Mouse (Mus musculus) olfactory bulb, adult 2 months (tissue): Measurements from ENCODE around the gene Klhl6. TPM values are rescaled to one million over a fixed set of nuclear protein-coding genes. Genes with fewer than 3 reads are reported as not detected.

Experiments used
- H3K27ac ChIP-seq: fragments of 200-500 bp; 2 replicates; pipeline ENCODE4 v1.5.1; 2012; ENCODE audit warnings: low read depth, low read length; ENCODE audit not compliant: insufficient read depth
- H3K4me1 ChIP-seq: fragments of 200-500 bp; 2 replicates; pipeline ENCODE4 v1.6.1; 2012; ENCODE audit warnings: low read length; ENCODE audit not compliant: control insufficient read depth, insufficient read depth
- H3K4me3 ChIP-seq: fragments of 200-500 bp; 2 replicates; pipeline ENCODE4 v1.5.1; 2012; ENCODE audit warnings: mild to moderate bottlenecking, low read depth, low read length, moderate library complexity; ENCODE audit not compliant: insufficient read depth
- CTCF ChIP-seq: fragments of 200-500 bp; IDR thresholded peaks from 2 replicates; pipeline ENCODE4 v1.5.1; 2012; ENCODE audit warnings: low read depth, mild to moderate bottlenecking, low read length, moderate library complexity; ENCODE audit not compliant: insufficient read depth
- POLR2A ChIP-seq: fragments of 200-500 bp; IDR thresholded peaks from 2 replicates; pipeline ENCODE4 v1.6.1; 2012; ENCODE audit warnings: mild to moderate bottlenecking, low read depth, low read length, moderate library complexity; ENCODE audit not compliant: insufficient read depth
- WGBS: fragments of 180-500 bp; shearing (Covaris S2); methylation state at CpG from one replicate; pipeline ENCODE4 v1.1.7; 2018; 5-methylcytosine and 5-hydroxymethylcytosine counted together
- polyA plus RNA-seq: library from polyadenylated mRNA; stranded (reverse); fragments of >200 nt; gene quantifications from 2 replicates; pipeline ENCODE4 v1.2.4, GENCODE M21; 2012; ENCODE audit warnings: low replicate concordance; ENCODE audit not compliant: missing spikeins, insufficient read depth, insufficient read length

Klhl6 gene
- polyA plus RNA-seq, 1 experiment = not detected

DNA sequence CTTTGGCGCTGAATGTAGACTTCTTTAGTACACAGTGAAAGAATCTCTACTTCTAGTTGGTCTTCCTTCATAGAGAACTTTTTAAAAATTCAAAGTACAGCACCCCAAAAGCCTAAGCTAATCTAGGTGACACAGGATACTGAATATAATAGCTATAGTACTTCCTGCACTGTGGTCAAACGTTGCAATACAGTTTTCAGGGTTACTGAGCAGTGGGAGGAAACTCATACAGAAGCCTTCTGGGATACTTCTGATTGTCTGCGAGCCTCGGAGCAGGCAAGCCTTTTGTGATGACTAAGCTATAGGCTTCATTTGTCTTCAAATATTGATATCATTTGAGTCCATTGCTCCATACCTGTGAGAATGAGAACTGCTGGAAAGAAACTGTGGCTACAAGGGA, 7.4 kb downstream of the Klhl6 start:
- no peak for TF ChIP-seq CTCF
- TF ChIP-seq POLR2A = no peak
- 78% methylated on average over 4 of the region's 4 CpGs for WGBS
- Histone ChIP-seq H3K27ac (no peak overlapping the region), H3K4me3 (no peak overlapping the region), H3K4me1 (no peaks in the 10 kb centered on the region)

- TF ChIP-seq POLR2A = no peak
- no peak for TF ChIP-seq CTCF
- H3K4me3 ChIP-seq = no peak overlapping the region
- 95% methylated on average over 1 of the region's 1 CpGs for WGBS
- no peaks in the 10 kb centered on the region for H3K4me1 ChIP-seq
- H3K27ac ChIP-seq = no peak overlapping the region
These were observed 9.4 kb downstream of the Klhl6 start for GRCm38 (mm10) chr16:19973480-19973879.

DNA sequence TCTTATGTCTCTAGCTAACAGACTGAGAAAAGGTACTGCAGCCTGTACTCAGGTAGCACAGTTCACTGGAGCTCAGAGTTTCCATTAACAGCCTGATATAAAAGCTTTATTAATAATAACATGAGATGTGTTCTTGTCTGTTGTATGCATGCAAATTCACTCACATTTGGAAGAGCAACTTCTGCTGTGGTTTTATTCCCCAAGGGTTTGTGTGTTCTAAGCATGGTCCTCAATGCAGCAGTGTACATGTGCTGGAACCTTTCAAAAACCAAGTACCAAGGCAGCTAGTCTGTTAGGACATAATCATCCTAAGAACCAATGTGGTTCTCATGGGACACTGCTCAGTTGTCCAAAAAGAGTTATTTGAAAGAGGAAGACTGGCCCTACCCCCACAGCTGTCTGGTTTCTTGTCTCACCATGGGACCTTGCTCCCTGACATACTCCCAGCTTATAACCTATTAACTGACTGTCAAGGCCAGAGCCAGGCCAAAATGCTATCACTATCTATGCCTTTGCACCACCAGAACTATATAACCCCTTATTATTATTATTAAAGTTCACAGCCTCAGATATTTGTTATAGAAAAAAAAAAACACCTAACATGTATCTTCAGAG, 10.0 kb downstream of the Klhl6 start:
- TF ChIP-seq POLR2A = no peak
- no peak for TF ChIP-seq CTCF
- no peaks in the 10 kb centered on the region for H3K4me1 ChIP-seq
- no peak overlapping the region for H3K4me3 ChIP-seq
- H3K27ac ChIP-seq = no peak overlapping the region

DNA sequence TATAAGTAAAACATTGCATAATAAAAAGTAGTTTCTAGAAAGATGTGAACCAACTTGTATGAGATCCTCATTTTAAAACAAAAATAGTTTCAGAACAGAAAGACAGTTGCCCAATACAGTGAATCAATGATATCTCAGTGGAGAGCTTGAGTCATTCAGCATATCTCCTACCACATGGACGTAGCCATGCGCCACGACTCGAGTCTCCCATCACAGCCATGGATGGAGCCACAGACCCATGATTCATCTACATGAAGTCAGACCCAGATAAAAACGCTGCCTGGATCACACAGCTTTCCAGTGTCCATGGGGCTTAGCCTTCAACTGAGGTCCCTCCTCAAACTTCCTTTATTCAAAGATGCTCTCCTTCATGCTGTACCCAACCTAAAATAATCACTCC, 13.3 kb downstream of the Klhl6 start:
- TF ChIP-seq CTCF (no peak), POLR2A (no peak)
- H3K4me3 ChIP-seq = no peak overlapping the region
- whole genome bisulfite sequencing = 91% methylated on average over 5 of the region's 5 CpGs
- H3K27ac ChIP-seq = no peak overlapping the region
- H3K4me1 ChIP-seq = no peaks in the 10 kb centered on the region

GRCm38 (mm10) chr16:19968666-19969065, 14.2 kb downstream of the Klhl6 start:
- no peak for TF ChIP-seq CTCF
- no peak for TF ChIP-seq POLR2A
- Histone ChIP-seq H3K27ac (no peak overlapping the region), H3K4me1 (no peaks in the 10 kb centered on the region), H3K4me3 (no peak overlapping the region)
- 95% methylated on average over 4 of the region's 4 CpGs for WGBS

DNA sequence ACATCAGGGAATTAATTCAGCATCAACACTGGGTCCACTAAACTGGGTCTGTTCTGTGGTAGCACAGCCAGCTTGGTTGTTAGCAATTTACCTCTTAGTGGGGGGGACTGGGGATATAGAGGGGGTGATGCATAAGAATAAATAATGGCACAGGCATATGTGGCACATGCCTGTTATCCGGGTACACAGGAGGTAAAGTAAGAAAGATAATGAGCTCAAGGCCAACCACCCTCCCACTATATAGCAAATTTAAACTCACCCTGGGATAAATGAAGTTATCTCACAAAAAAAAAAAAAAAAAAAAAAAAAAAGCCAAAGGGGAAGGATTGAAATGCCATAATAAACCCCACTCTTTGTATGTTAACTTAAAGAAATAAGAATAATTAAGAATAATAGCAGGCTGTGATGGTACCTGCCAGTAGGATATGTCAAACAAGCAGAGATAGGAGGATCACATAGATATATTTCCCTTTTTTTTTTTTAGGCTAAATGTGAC, 14.9 kb downstream of the Klhl6 start:
- WGBS = 97% methylated on average over 1 of the region's 1 CpGs
- no peak for TF ChIP-seq CTCF
- no peak for TF ChIP-seq POLR2A

DNA sequence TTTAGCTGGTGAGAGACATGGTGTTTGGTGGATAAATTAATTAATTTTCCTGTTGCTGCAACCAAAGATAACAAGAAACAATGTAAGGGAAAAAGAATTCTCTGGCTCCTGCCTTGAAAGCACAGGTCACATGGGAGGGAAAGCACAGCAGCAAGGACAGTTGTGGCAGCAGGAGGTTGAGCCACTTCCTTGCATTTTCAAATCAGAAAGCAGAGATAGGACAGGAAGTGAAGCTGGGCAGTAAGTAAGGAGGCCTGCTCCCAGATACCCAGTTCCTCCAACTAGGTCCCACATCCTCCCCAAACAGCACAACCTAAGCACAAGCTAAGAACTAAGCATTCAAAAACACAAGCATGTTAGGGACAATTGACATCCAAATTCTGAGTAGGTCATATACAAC, 15.9 kb downstream of the Klhl6 start:
- no peak overlapping the region for H3K27ac ChIP-seq
- no peak for TF ChIP-seq CTCF
- no peak for TF ChIP-seq POLR2A
- H3K4me3 ChIP-seq = no peak overlapping the region
- H3K4me1 ChIP-seq = no peaks in the 10 kb centered on the region

More for the DNA sequence above, 14.9 kb downstream of the Klhl6 start:
- Histone ChIP-seq H3K27ac (no peak overlapping the region), H3K4me3 (no peak overlapping the region), H3K4me1 (no peaks in the 10 kb centered on the region)

DNA sequence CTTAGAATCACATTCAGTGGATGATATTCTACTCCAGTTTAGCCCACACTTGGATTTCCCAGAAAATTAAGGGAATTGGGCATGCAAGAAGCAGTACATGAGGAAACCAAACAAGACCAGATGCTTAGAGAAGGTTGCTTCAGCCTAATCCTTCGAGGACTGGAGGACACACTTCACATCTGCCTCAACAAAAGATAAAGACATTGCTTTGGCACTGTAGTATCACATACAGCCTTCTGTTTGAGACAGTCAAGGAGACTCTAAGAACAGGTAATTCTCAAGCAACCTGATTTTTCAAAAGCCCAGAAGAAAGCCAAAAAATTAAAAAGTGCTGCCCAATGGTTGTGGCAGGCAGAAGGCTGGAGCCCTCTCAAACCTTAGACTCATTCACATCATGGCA, 16.4 kb downstream of the Klhl6 start:
- no peaks in the 10 kb centered on the region for H3K4me1 ChIP-seq
- no peak overlapping the region for H3K27ac ChIP-seq
- 85% methylated on average over 1 of the region's 1 CpGs for WGBS
- H3K4me3 ChIP-seq = no peak overlapping the region
- TF ChIP-seq CTCF (no peak), POLR2A (no peak)

DNA sequence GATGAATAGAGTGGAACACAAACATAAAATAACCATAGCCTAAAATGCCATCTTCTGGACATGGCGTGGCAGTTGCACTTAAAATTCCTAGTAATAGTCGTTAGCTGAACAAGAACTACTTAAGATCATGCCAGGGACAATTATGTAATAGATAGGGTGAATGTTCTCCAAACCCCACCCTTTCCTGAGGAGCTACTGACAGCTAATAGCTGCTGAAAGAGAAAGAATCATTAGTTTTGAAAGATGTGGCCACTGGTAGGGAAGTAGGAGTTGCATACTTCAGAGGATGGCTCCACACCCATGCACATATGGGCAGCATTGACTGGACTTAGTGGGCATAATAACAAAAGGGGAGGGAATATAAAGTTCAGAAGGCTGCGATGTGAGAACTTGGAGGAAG, 19.9 kb downstream of the Klhl6 start:
- TF ChIP-seq CTCF = no peak
- TF ChIP-seq POLR2A = no peak
- Histone ChIP-seq H3K4me3 (no peak overlapping the region), H3K4me1 (no peaks in the 10 kb centered on the region), H3K27ac (no peak overlapping the region)
- 86% methylated on average over 3 of the region's 3 CpGs for WGBS

DNA sequence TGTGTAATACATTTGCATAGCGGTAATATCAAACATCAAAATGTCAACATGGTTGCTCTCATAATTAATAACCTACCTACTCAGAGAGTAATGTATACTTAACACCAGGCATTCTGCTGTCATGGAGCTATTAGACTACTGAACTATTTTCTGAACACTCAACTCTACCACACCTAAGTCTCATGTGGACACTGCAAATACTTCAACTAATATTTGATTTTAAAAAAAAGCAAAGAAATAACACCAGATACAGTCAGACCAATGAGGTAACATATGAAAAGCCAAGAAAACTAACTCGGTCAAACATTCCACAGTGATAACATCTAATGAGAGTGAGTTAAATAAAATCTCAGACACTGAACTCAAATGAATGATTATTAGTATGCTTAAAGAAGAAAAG, 21.8 kb downstream of the Klhl6 start:
- TF ChIP-seq POLR2A (no peak), CTCF (no peak)
- Histone ChIP-seq H3K27ac (no peak overlapping the region), H3K4me1 (no peaks in the 10 kb centered on the region), H3K4me3 (no peak overlapping the region)
- 86% methylated on average over 2 of the region's 2 CpGs for WGBS
